Mouse (Mus musculus): ENCODE results near the gene Anapc5. TPM values are rescaled to one million over a fixed set of nuclear protein-coding genes. Genes with fewer than 3 reads are reported as not detected.

Gene Anapc5
- 134 TPM for polyA plus RNA-seq (2014; fragmentation: Illumina TruSeq; extraction: RNeasy Lipid Tissue Mini Kit (QIAGEN cat#74804); ENCODE audit: insufficient read depth, low read depth, low replicate concordance)

GRCm38 (mm10) chr5:122820777-122821523 is at the start of gene Anapc5:
Gene Anapc5 (minus strand): TSS chr5:122821339.

GRCm38 (mm10) chr5:122849521-122850318 is 28.6 kb upstream of the Anapc5 start, which contains the start of gene Rnf34:
Gene Rnf34 (plus strand): TSS chr5:122850048.

GRCm38 (mm10) chr5:122779277-122779834 is 41.8 kb downstream of the Anapc5 start, which contains the start of gene Camkk2:
Gene Camkk2 (minus strand): TSS chr5:122779409.

Other genes with a start within 250 kb of the Anapc5 start
- 12.6 TPM for gene Ift81, start 206.8 kb downstream of the Anapc5 start, polyA plus RNA-seq (2014; fragmentation: Illumina TruSeq; extraction: RNeasy Lipid Tissue Mini Kit (QIAGEN cat#74804); ENCODE audit: insufficient read depth, low read depth, low replicate concordance)
- gene P2rx7, start 177.4 kb downstream of the Anapc5 start, polyA plus RNA-seq (2014; fragmentation: Illumina TruSeq; extraction: RNeasy Lipid Tissue Mini Kit (QIAGEN cat#74804); ENCODE audit: insufficient read depth, low read depth, low replicate concordance): 10.0 TPM
- 55.3 TPM for gene P2rx4, start 113.8 kb downstream of the Anapc5 start, polyA plus RNA-seq (2014; fragmentation: Illumina TruSeq; extraction: RNeasy Lipid Tissue Mini Kit (QIAGEN cat#74804); ENCODE audit: insufficient read depth, low read depth, low replicate concordance)
- 10.3 TPM for gene Camkk2, start 41.9 kb downstream of the Anapc5 start, polyA plus RNA-seq (2014; fragmentation: Illumina TruSeq; extraction: RNeasy Lipid Tissue Mini Kit (QIAGEN cat#74804); ENCODE audit: insufficient read depth, low read depth, low replicate concordance)
- 9.6 TPM for gene Rnf34, start 28.7 kb upstream of the Anapc5 start, polyA plus RNA-seq (2014; fragmentation: Illumina TruSeq; extraction: RNeasy Lipid Tissue Mini Kit (QIAGEN cat#74804); ENCODE audit: insufficient read depth, low read depth, low replicate concordance)
- gene Kdm2b, start 168.5 kb upstream of the Anapc5 start, polyA plus RNA-seq (2014; fragmentation: Illumina TruSeq; extraction: RNeasy Lipid Tissue Mini Kit (QIAGEN cat#74804); ENCODE audit: insufficient read depth, low read depth, low replicate concordance): 7.5 TPM
- 24.5 TPM for gene Orai1, start 193.7 kb upstream of the Anapc5 start, polyA plus RNA-seq (2014; fragmentation: Illumina TruSeq; extraction: RNeasy Lipid Tissue Mini Kit (QIAGEN cat#74804); ENCODE audit: insufficient read depth, low read depth, low replicate concordance)
- 15.2 TPM for gene Morn3, start 225.7 kb upstream of the Anapc5 start, polyA plus RNA-seq (2014; fragmentation: Illumina TruSeq; extraction: RNeasy Lipid Tissue Mini Kit (QIAGEN cat#74804); ENCODE audit: insufficient read depth, low read depth, low replicate concordance)
- 5.8 TPM for gene Tmem120b, start 247.1 kb upstream of the Anapc5 start, polyA plus RNA-seq (2014; fragmentation: Illumina TruSeq; extraction: RNeasy Lipid Tissue Mini Kit (QIAGEN cat#74804); ENCODE audit: insufficient read depth, low read depth, low replicate concordance)

All from lung, adult 10 weeks (tissue).